Mouse (Mus musculus): Measurements from ENCODE around the gene Rundc3a. TPM values are rescaled to one million over a fixed set of nuclear protein-coding genes. Genes with fewer than 3 reads are reported as not detected.
A peak's percentile ranks its signal among the peaks of the same experiment; 100 is the strongest.
"Not testable (repeated sequence)": the region's sequence is repeated elsewhere in the genome, so short reads cannot be mapped to it uniquely, and the experiment has no call there.

Gene Rundc3a
- polyA plus RNA-seq, 1 experiment from 2014 or later: 1.7 TPM

- no peak overlapping the region for H3K4me3 ChIP-seq
- WGBS: 83% methylated on average over 18 of the region's 18 CpGs
- no peaks in the 10 kb centered on the region for H3K9me3 ChIP-seq
Observed at GRCm38 (mm10) chr11:102404161-102405010, 11.2 kb downstream of the Rundc3a start.

GRCm38 (mm10) chr11:102405544-102406285 is 12.5 kb downstream of the Rundc3a start:
- no peak overlapping the region for H3K27ac ChIP-seq (replicated peaks)

More at GRCm38 (mm10) chr11:102404161-102405010, 11.2 kb downstream of the Rundc3a start:
- Histone ChIP-seq H3K4me1 (peaks cover 34% of the 10 kb centered on the region), H3K27ac (replicated peaks) (no peak overlapping the region), H3K9ac (peak overlapping the region; percentile 19; the same call in 1 of the 2 replicates), H3K4me2 (peak overlapping the region; percentile 33), H3K27me3 (replicated peaks) (peaks cover 41% of the 10 kb centered on the region), H3K36me3 (peaks cover 30% of the 10 kb centered on the region)
- ATAC-seq (ENCODE audit: extremely low read depth, insufficient number of reproducible peaks, low FRiP score, low TSS enrichment): no peak

GRCm38 (mm10) chr11:102406401-102406800 is 13.2 kb downstream of the Rundc3a start:
- H3K27ac ChIP-seq (replicated peaks): peak overlapping the region; percentile 97
- WGBS: 8% methylated on average over 3 of the region's 3 CpGs
- no peaks in the 10 kb centered on the region for H3K9me3 ChIP-seq
- H3K36me3 ChIP-seq: peaks cover 30% of the 10 kb centered on the region
- peak overlapping the region; percentile 93 for H3K4me3 ChIP-seq
- H3K4me1 ChIP-seq: peaks cover 35% of the 10 kb centered on the region
- H3K27me3 ChIP-seq (replicated peaks): peaks cover 21% of the 10 kb centered on the region
- H3K9ac ChIP-seq: peak overlapping the region; percentile 96
- no peak for ATAC-seq (ENCODE audit: extremely low read depth, insufficient number of reproducible peaks, low FRiP score, low TSS enrichment)
- H3K4me2 ChIP-seq: peak overlapping the region; percentile 83

More at GRCm38 (mm10) chr11:102405544-102406285, 12.5 kb downstream of the Rundc3a start:
- Histone ChIP-seq H3K9me3 (no peaks in the 10 kb centered on the region), H3K36me3 (peaks cover 30% of the 10 kb centered on the region), H3K27me3 (replicated peaks) (peaks cover 28% of the 10 kb centered on the region), H3K4me1 (peaks cover 31% of the 10 kb centered on the region), H3K4me3 (peak overlapping the region; percentile 93), H3K4me2 (peak overlapping the region; percentile 83), H3K9ac (peak overlapping the region; percentile 96)
- ATAC-seq (ENCODE audit: extremely low read depth, insufficient number of reproducible peaks, low FRiP score, low TSS enrichment): no peak
- 84% methylated on average over 11 of the region's 11 CpGs for WGBS

GRCm38 (mm10) chr11:102406900-102407833 is 14.0 kb downstream of the Rundc3a start:
- peak overlapping the region; percentile 97 for H3K27ac ChIP-seq (replicated peaks)
- H3K9ac ChIP-seq: peak overlapping the region; percentile 96
- peak overlapping the region; percentile 83 for H3K4me2 ChIP-seq
- H3K4me1 ChIP-seq: peaks cover 38% of the 10 kb centered on the region
- peaks cover 29% of the 10 kb centered on the region for H3K36me3 ChIP-seq
- no peaks in the 10 kb centered on the region for H3K9me3 ChIP-seq
- under 1% methylated on average over 76 of the region's 85 CpGs for WGBS
- H3K4me3 ChIP-seq: peak overlapping the region; percentile 93
- ATAC-seq (ENCODE audit: extremely low read depth, insufficient number of reproducible peaks, low FRiP score, low TSS enrichment): peak; percentile 79
- peaks cover 14% of the 10 kb centered on the region for H3K27me3 ChIP-seq (replicated peaks)

GRCm38 (mm10) chr11:102407834-102408215 is 14.6 kb downstream of the Rundc3a start, which contains the start of gene Slc25a39:
Gene Slc25a39 (minus strand): TSS chr11:102407946.
- Histone ChIP-seq H3K27me3 (replicated peaks) (peaks cover 7% of the 10 kb centered on the region), H3K4me1 (peaks cover 38% of the 10 kb centered on the region), H3K4me3 (peak within 1 kb of the TSS; percentile 93), H3K27ac (replicated peaks) (peak within 1 kb of the TSS; percentile 97), H3K4me2 (peak within 1 kb of the TSS; percentile 83), H3K9me3 (no peaks in the 10 kb centered on the region), H3K36me3 (peaks cover 23% of the 10 kb centered on the region), H3K9ac (peak within 1 kb of the TSS; percentile 96)
- under 1% methylated on average over 19 of the region's 19 CpGs for WGBS
- no peak for ATAC-seq (ENCODE audit: extremely low read depth, insufficient number of reproducible peaks, low FRiP score, low TSS enrichment)

- peak; percentile 79 for ATAC-seq (ENCODE audit: extremely low read depth, insufficient number of reproducible peaks, low FRiP score, low TSS enrichment)
- Histone ChIP-seq H3K4me2 (peak overlapping the region; percentile 83), H3K9me3 (no peaks in the 10 kb centered on the region), H3K36me3 (peaks cover 17% of the 10 kb centered on the region), H3K27ac (replicated peaks) (peak overlapping the region; percentile 97), H3K9ac (peak overlapping the region; percentile 96), H3K4me3 (peak overlapping the region; percentile 93), H3K27me3 (replicated peaks) (peaks cover 5% of the 10 kb centered on the region; the same call in 1 of the 2 replicates), H3K4me1 (peaks cover 38% of the 10 kb centered on the region)
- WGBS: under 1% methylated on average over 32 of the region's 32 CpGs
Observed at GRCm38 (mm10) chr11:102408344-102408876, 15.2 kb downstream of the Rundc3a start.

- H3K36me3 ChIP-seq: peaks cover 10% of the 10 kb centered on the region
- WGBS: 36% methylated on average over 15 of the region's 15 CpGs
- H3K27ac ChIP-seq (replicated peaks): peak overlapping the region; percentile 97
- peak overlapping the region; percentile 83 for H3K4me2 ChIP-seq
- H3K4me3 ChIP-seq: peak overlapping the region; percentile 93
- peak overlapping the region; percentile 73 for H3K9ac ChIP-seq
- no peak for ATAC-seq (ENCODE audit: extremely low read depth, insufficient number of reproducible peaks, low FRiP score, low TSS enrichment)
- H3K4me1 ChIP-seq: peaks cover 38% of the 10 kb centered on the region
- 0 out of 2 replicates have a peak, but pooled peaks cover 3% of the 10 kb centered on the region for H3K27me3 ChIP-seq (replicated peaks)
- H3K9me3 ChIP-seq: no peaks in the 10 kb centered on the region
Observed at GRCm38 (mm10) chr11:102408888-102409794, 15.9 kb downstream of the Rundc3a start.

- Histone ChIP-seq H3K4me3 (no peak overlapping the region), H3K9ac (peak overlapping the region; percentile 73; the same call in 1 of the 2 replicates), H3K4me1 (peaks cover 38% of the 10 kb centered on the region), H3K27ac (replicated peaks) (peak overlapping the region; percentile 97), H3K4me2 (peak overlapping the region; percentile 83), H3K36me3 (peaks cover 2% of the 10 kb centered on the region), H3K9me3 (no peaks in the 10 kb centered on the region), H3K27me3 (replicated peaks) (peaks cover 3% of the 10 kb centered on the region; the same call in 1 of the 2 replicates)
- 71% methylated on average over 3 of the region's 3 CpGs for WGBS
- no peak for ATAC-seq (ENCODE audit: extremely low read depth, insufficient number of reproducible peaks, low FRiP score, low TSS enrichment)
Observed at GRCm38 (mm10) chr11:102409795-102410330, 16.7 kb downstream of the Rundc3a start.

- WGBS: 92% methylated on average over 3 of the region's 3 CpGs
- not testable (repeated sequence) for H3K27me3 ChIP-seq (replicated peaks); H3K9ac ChIP-seq; H3K36me3 ChIP-seq; H3K27ac ChIP-seq (replicated peaks); H3K9me3 ChIP-seq; ATAC-seq (ENCODE audit: extremely low read depth, insufficient number of reproducible peaks, low FRiP score, low TSS enrichment); H3K4me3 ChIP-seq; H3K4me2 ChIP-seq
- peaks cover 33% of the 10 kb centered on the region for H3K4me1 ChIP-seq
Observed at GRCm38 (mm10) chr11:102410345-102410744, 17.1 kb downstream of the Rundc3a start.
